Comparison of ENCODE assay signal across 11 mouse cellular contexts in genomic region chr12:69688368-69688767, GRCm38 (mm10). TPM values are rescaled to one million over a fixed set of nuclear protein-coding genes. Genes with fewer than 3 reads are reported as not detected.
DNase-seq lines count a peak whose midpoint lies in the region; ATAC-seq and TF ChIP-seq lines count a peak whose summit lies in the region.
"Had no signal": no experiment of that assay in that cellular context is flagged by ENCODE, and none has a peak within 500 bp of the region (broad histone marks: within the 10 kb centered on the region; RNA-seq: fewer than 3 reads in every experiment).

No protein-coding gene starts in this region.

- H3K4me2 ChIP-seq in heart, embryonic 16.5 days (ENCODE audit: low read depth, low read length) = no peak overlapping the region
- no peak overlapping the region for H3K4me2 ChIP-seq in limb, embryonic 14.5 days (replicated peaks; ENCODE audit: low read depth, low read length, severe bottlenecking)
- H3K4me2 ChIP-seq: hindbrain, embryonic 13.5 days had no signal

- no peaks in the 10 kb centered on the region for H3K27me3 ChIP-seq in heart, embryonic 16.5 days (ENCODE audit: control insufficient read depth, insufficient read depth, low read length)
- H3K27me3 ChIP-seq in limb, embryonic 14.5 days (ENCODE audit: control insufficient read depth, insufficient read depth, low read length) = no peaks in the 10 kb centered on the region
- H3K27me3 ChIP-seq: hindbrain, embryonic 13.5 days had no signal

- peaks cover 5% of the 10 kb centered on the region for H3K4me1 ChIP-seq in heart, embryonic 16.5 days (ENCODE audit: control insufficient read depth, insufficient read depth, low read length)
- H3K4me1 ChIP-seq in limb, embryonic 14.5 days (ENCODE audit: control insufficient read depth, insufficient read depth, low read length) = peaks cover 8% of the 10 kb centered on the region
- H3K4me1 ChIP-seq: hindbrain, embryonic 13.5 days had no signal

- peak overlapping the region; percentile 57 for H3K27ac ChIP-seq in heart, embryonic 16.5 days (ENCODE audit: low read length)
- peak overlapping the region; percentile 38; the same call in 1 of the 2 replicates for H3K27ac ChIP-seq in limb, embryonic 14.5 days (replicated peaks; ENCODE audit: low read depth, low read length)
- H3K27ac ChIP-seq: hindbrain, embryonic 13.5 days; left cerebral cortex, adult 2 months had no signal

- H3K9ac ChIP-seq in heart, embryonic 16.5 days (ENCODE audit: low read length) = no peak overlapping the region
- no peak overlapping the region for H3K9ac ChIP-seq in limb, embryonic 14.5 days (ENCODE audit: low read depth, low read length, severe bottlenecking)
- H3K9ac ChIP-seq: hindbrain, embryonic 13.5 days had no signal

- no peaks in the 10 kb centered on the region for H3K9me3 ChIP-seq in heart, embryonic 16.5 days (replicated peaks; ENCODE audit: control insufficient read depth, low read length)
- no peaks in the 10 kb centered on the region for H3K9me3 ChIP-seq in limb, embryonic 14.5 days (ENCODE audit: control insufficient read depth, low read length)
- H3K9me3 ChIP-seq: hindbrain, embryonic 13.5 days had no signal

- peak; percentile 58; the same call in 1 of the 2 replicates for ATAC-seq in heart, embryonic 16.5 days (replicated peaks; ENCODE audit: extremely low read depth, insufficient read depth, low FRiP score)
- ATAC-seq in limb, embryonic 14.5 days (ENCODE audit: low FRiP score, low read depth) = peak; percentile 62; the same call in 1 of the 2 replicates

- no peaks in the 10 kb centered on the region for H3K36me3 ChIP-seq in heart, embryonic 16.5 days (ENCODE audit: control insufficient read depth, insufficient read depth)
- H3K36me3 ChIP-seq in limb, embryonic 14.5 days (ENCODE audit: control insufficient read depth, insufficient read depth, low read length) = peaks cover 4% of the 10 kb centered on the region; the same call in 1 of the 2 replicates
- H3K36me3 ChIP-seq: hindbrain, embryonic 13.5 days had no signal

- intact Hi-C loops in heart, postnatal 10 days (cut with DNase I) = no loop called here
- intact Hi-C loops in left cerebral cortex, postnatal 10 days (cut with DNase I) = loop anchor here (10.0 kb wide), 1 partner anchor 314 kb away; the partner anchor contains the start of genes Arf6 and Gm9887

- TF ChIP-seq POLR2A in limb, embryonic 14.5 days (IDR thresholded peaks at IDR 0.05; ENCODE audit: borderline replicate concordance, extremely low read depth, insufficient read depth, insufficient read length) = no peak

- no peak overlapping the region for H3K4me3 ChIP-seq in heart, embryonic 16.5 days (ENCODE audit: low read length)
- no peak overlapping the region for H3K4me3 ChIP-seq in limb, embryonic 14.5 days (replicated peaks; ENCODE audit: low read length)
- H3K4me3 ChIP-seq: hindbrain, embryonic 13.5 days; left cerebral cortex, adult 2 months; myocyte had no signal

- no peak for DNase-seq in heart, postnatal 10 days
- peak; percentile 16 for DNase-seq in retina, postnatal 1 day
- no peak for DNase-seq in retina, embryonic 14.5 days (ENCODE audit: low spot score)
- peak; percentile 81 for DNase-seq in limb, embryonic 14.5 days (ENCODE audit: low spot score)
- DNase-seq in layer of hippocampus, postnatal 25 days (ENCODE audit: extremely low spot score in 1 of 2, low spot score in 1 of 2) = no peak
- DNase-seq in gastrocnemius, adult 18-20 months (ENCODE audit: low spot score) = no peak
- no peak for DNase-seq in left cerebral cortex, postnatal 10 days (ENCODE audit: extremely low spot score in 1 of 2, low spot score in 2 of 2)

- 9% methylated on average over 2 of the region's 2 CpGs for WGBS in heart, embryonic 16.5 days
- WGBS in limb, embryonic 14.5 days = 27% methylated on average over 2 of the region's 2 CpGs

RNA-seq across cellular contexts. Expression of gene Sos2, which starts 6.7 kb away (rescaled TPM):
- polyA plus RNA-seq in heart, embryonic 16.5 days (2015; fragmentation: Nextera tagmentation; extraction: Ambion mirVana) = 7.1 and 7.6 TPM in 2 replicates
- 10 to 100 TPM; 33.9 to 34.7 TPM for total RNA-seq in heart, postnatal 10 days (2021)
- polyA plus RNA-seq in limb, embryonic 14.5 days (2012; rRNA removed) = 34.4 and 37.1 TPM in 2 replicates
- 13.3 and 13.5 TPM in 2 replicates for polyA plus RNA-seq in limb, embryonic 14.5 days (2014; fragmentation: Nextera tagmentation; extraction: Ambion mirVana)
- 10 to 100 TPM; 28.0 to 32.0 TPM for total RNA-seq in layer of hippocampus, postnatal 25 days (2021)
- 10 to 100 TPM; 49.7 to 55.4 TPM for total RNA-seq in gastrocnemius, adult 18-20 months (2021)
- 10 to 100 TPM; 27.7 to 34.3 TPM for total RNA-seq in left cerebral cortex, postnatal 10 days (2021)

RNA-seq across cellular contexts. Expression of gene L2hgdh, which starts 36.3 kb away (rescaled TPM):
- polyA plus RNA-seq in heart, embryonic 16.5 days (2015; fragmentation: Nextera tagmentation; extraction: Ambion mirVana) = 18.4 and 18.5 TPM in 2 replicates
- total RNA-seq in heart, postnatal 10 days (2021) = 10 to 100 TPM; 25.6 to 31.4 TPM
- 14.7 and 14.9 TPM in 2 replicates for polyA plus RNA-seq in limb, embryonic 14.5 days (2012; rRNA removed)
- 14.5 and 17.4 TPM in 2 replicates for polyA plus RNA-seq in limb, embryonic 14.5 days (2014; fragmentation: Nextera tagmentation; extraction: Ambion mirVana)
- 10 to 100 TPM; 14.3 to 15.8 TPM for total RNA-seq in layer of hippocampus, postnatal 25 days (2021)
- 10 to 100 TPM; 37.6 to 42.5 TPM for total RNA-seq in gastrocnemius, adult 18-20 months (2021)
- total RNA-seq in left cerebral cortex, postnatal 10 days (2021) = 10 to 100 TPM; 11.6 to 16.7 TPM

RNA-seq across cellular contexts. Expression of gene Atp5s, which starts 36.4 kb away (rescaled TPM):
- 35.4 and 39.2 TPM in 2 replicates for polyA plus RNA-seq in heart, embryonic 16.5 days (2015; fragmentation: Nextera tagmentation; extraction: Ambion mirVana)
- total RNA-seq in heart, postnatal 10 days (2021) = 10 to 100 TPM; 18.7 to 21.3 TPM
- 26.1 and 29.4 TPM in 2 replicates for polyA plus RNA-seq in limb, embryonic 14.5 days (2012; rRNA removed)
- 30.8 and 36.1 TPM in 2 replicates for polyA plus RNA-seq in limb, embryonic 14.5 days (2014; fragmentation: Nextera tagmentation; extraction: Ambion mirVana)
- 10 to 100 TPM; 31.9 to 34.7 TPM for total RNA-seq in layer of hippocampus, postnatal 25 days (2021)
- total RNA-seq in gastrocnemius, adult 18-20 months (2021) = 10 to 100 TPM; 20.1 to 23.3 TPM
- 10 to 100 TPM; 25.2 to 28.2 TPM for total RNA-seq in left cerebral cortex, postnatal 10 days (2021)

Comparison
In these comparisons a context has a peak if more than half of its experiments do, and no peak if none do; other contexts are left out.
1. DNase-seq: peak in retina, postnatal 1 day (single experiment) and limb, embryonic 14.5 days (single experiment); none in heart, postnatal 10 days (0 of 2), retina, embryonic 14.5 days (single experiment), layer of hippocampus, postnatal 25 days (0 of 2), gastrocnemius, adult 18-20 months (single experiment) and left cerebral cortex, postnatal 10 days (0 of 2).